Mouse (Mus musculus): ENCODE data around the gene Adamts17.

- TF ChIP-seq CTCF (IDR thresholded peaks at IDR 0.05; ENCODE audit: low read depth, low read length) = no peak
- TF ChIP-seq GATA1 (IDR thresholded peaks at IDR 0.05; ENCODE audit: borderline replicate concordance, low read length) = no peak
- TF ChIP-seq TAL1 (conservative IDR thresholded peaks at IDR 0.05; ENCODE audit: low read depth, low read length) = no peak
- no peak for TF ChIP-seq POLR2AphosphoS5 (IDR thresholded peaks at IDR 0.05; ENCODE audit: insufficient replicate concordance, low read depth, low read length)
- TF ChIP-seq GATA2 (IDR thresholded peaks at IDR 0.05; ENCODE audit: borderline replicate concordance, low read depth, low read length) = no peak
Observed at GRCm38 (mm10) chr7:66903014-66903413, 63.5 kb downstream of the Adamts17 start.
